Mouse (Mus musculus) forebrain, embryonic 12.5 days (tissue): Measurements from ENCODE around the gene Ica1. TPM values are rescaled to one million over a fixed set of nuclear protein-coding genes. Genes with fewer than 3 reads are reported as not detected.

Experiments used
- ATAC-seq: fragments of 200-750 bp; cut with Nextera tagmentation; 2 replicates; pipeline ENCODE4 v1.8.0; 2017; ENCODE audit warnings: moderate TSS enrichment; ENCODE audit not compliant: low FRiP score
- H3K27ac ChIP-seq: fragments of 300-500 bp; sonication (generic); 2 replicates; pipeline ENCODE4 v1.5.1; 2016; ENCODE audit warnings: mild to moderate bottlenecking
- H3K27me3 ChIP-seq: fragments of 300-500 bp; sonication (generic); 2 replicates; pipeline ENCODE4 v1.6.1; 2016; ENCODE audit warnings: mild to moderate bottlenecking
- H3K36me3 ChIP-seq: fragments of 300-500 bp; sonication (generic); replicated peaks from 2 replicates; pipeline ENCODE4 v1.6.1; 2016; ENCODE audit warnings: mild to moderate bottlenecking
- H3K4me1 ChIP-seq: fragments of 300-500 bp; sonication (generic); 2 replicates; pipeline ENCODE4 v1.6.1; 2016
- H3K4me2 ChIP-seq: fragments of 300-500 bp; sonication (generic); 2 replicates; pipeline ENCODE4 v1.6.1; 2016; ENCODE audit warnings: mild to moderate bottlenecking, moderate library complexity
- H3K4me3 ChIP-seq: fragments of 300-500 bp; sonication (generic); replicated peaks from 2 replicates; pipeline ENCODE4 v1.5.1; 2016; ENCODE audit warnings: mild to moderate bottlenecking
- H3K9ac ChIP-seq: fragments of 300-500 bp; sonication (generic); 2 replicates; pipeline ENCODE4 v1.6.1; 2016; ENCODE audit warnings: mild to moderate bottlenecking
- H3K9me3 ChIP-seq: fragments of 300-500 bp; sonication (generic); 2 replicates; pipeline ENCODE4 v1.6.1; 2016
- WGBS: fragments of 180-500 bp; shearing (Covaris S2); methylation state at CpG from one replicate; pipeline ENCODE4 v1.1.7; 2016; 5-methylcytosine and 5-hydroxymethylcytosine counted together
- polyA plus RNA-seq: library from polyadenylated mRNA; unstranded; fragments of >200 nt; fragmentation: Nextera tagmentation; extraction: Ambion mirVana; gene quantifications from 2 replicates; pipeline ENCODE4 v1.2.1, GENCODE M21; 2016

Ica1 gene
- polyA plus RNA-seq, 1 experiment from 2014 or later, result 16.4 TPM

GRCm38 (mm10) chr6:8668013-8668811 is 110.1 kb downstream of the Ica1 start:
- 58% methylated on average over 6 of the region's 6 CpGs for WGBS
- H3K4me1 ChIP-seq, result 0 out of 2 replicates have a peak, but pooled peaks cover 1% of the 10 kb centered on the region
- H3K27me3 ChIP-seq, result no peaks in the 10 kb centered on the region
- H3K9ac ChIP-seq, result no peak overlapping the region
- no peak for ATAC-seq
- H3K36me3 ChIP-seq, result no peaks in the 10 kb centered on the region
- no peak overlapping the region for H3K4me3 ChIP-seq
- H3K4me2 ChIP-seq, result no peak overlapping the region
- H3K9me3 ChIP-seq, result no peaks in the 10 kb centered on the region
- no peak overlapping the region for H3K27ac ChIP-seq

- H3K4me1 ChIP-seq, result peaks cover 22% of the 10 kb centered on the region
- no peak for ATAC-seq
- H3K9ac ChIP-seq, result no peak overlapping the region
- 91% methylated on average over 5 of the region's 5 CpGs for WGBS
- no peaks in the 10 kb centered on the region for H3K9me3 ChIP-seq
- H3K4me2 ChIP-seq, result no peak overlapping the region
- H3K4me3 ChIP-seq, result no peak overlapping the region
- H3K27ac ChIP-seq, result no peak overlapping the region
- H3K27me3 ChIP-seq, result no peaks in the 10 kb centered on the region
- no peaks in the 10 kb centered on the region for H3K36me3 ChIP-seq
Measured at GRCm38 (mm10) chr6:8665786-8666185, 112.5 kb downstream of the Ica1 start.

- no peak overlapping the region for H3K27ac ChIP-seq
- no peaks in the 10 kb centered on the region for H3K27me3 ChIP-seq
- no peak for ATAC-seq
- no peak overlapping the region for H3K4me2 ChIP-seq
- no peaks in the 10 kb centered on the region for H3K36me3 ChIP-seq
- no peak overlapping the region for H3K9ac ChIP-seq
- no peaks in the 10 kb centered on the region for H3K9me3 ChIP-seq
- peaks cover 24% of the 10 kb centered on the region for H3K4me1 ChIP-seq
- no peak overlapping the region for H3K4me3 ChIP-seq
- WGBS, result 86% methylated on average over 5 of the region's 5 CpGs
Measured at GRCm38 (mm10) chr6:8664956-8665355, 113.3 kb downstream of the Ica1 start.

GRCm38 (mm10) chr6:8663092-8663740 is 115.1 kb downstream of the Ica1 start:
- 42% methylated on average over 3 of the region's 3 CpGs for WGBS
- no peak overlapping the region for H3K4me3 ChIP-seq
- no peak overlapping the region for H3K4me2 ChIP-seq
- ATAC-seq, result no peak
- H3K4me1 ChIP-seq, result peaks cover 32% of the 10 kb centered on the region
- no peak overlapping the region for H3K9ac ChIP-seq
- no peaks in the 10 kb centered on the region for H3K36me3 ChIP-seq
- no peaks in the 10 kb centered on the region for H3K27me3 ChIP-seq
- H3K27ac ChIP-seq, result no peak overlapping the region
- no peaks in the 10 kb centered on the region for H3K9me3 ChIP-seq

- Histone ChIP-seq H3K27ac (no peak overlapping the region; the same call in 1 of the 2 replicates), H3K4me3 (no peak overlapping the region), H3K4me2 (no peak overlapping the region), H3K27me3 (no peaks in the 10 kb centered on the region), H3K36me3 (no peaks in the 10 kb centered on the region), H3K4me1 (peaks cover 32% of the 10 kb centered on the region), H3K9me3 (no peaks in the 10 kb centered on the region), H3K9ac (no peak overlapping the region)
- WGBS, result 23% methylated on average over 4 of the region's 4 CpGs
- ATAC-seq, result no peak
Measured at GRCm38 (mm10) chr6:8661404-8661803, 116.9 kb downstream of the Ica1 start.

GRCm38 (mm10) chr6:8660076-8660475 is 118.2 kb downstream of the Ica1 start:
- 89% methylated on average over 2 of the region's 2 CpGs for WGBS
- Histone ChIP-seq H3K9me3 (no peaks in the 10 kb centered on the region), H3K4me3 (no peak overlapping the region), H3K27ac (no peak overlapping the region), H3K4me2 (no peak overlapping the region), H3K9ac (no peak overlapping the region), H3K36me3 (no peaks in the 10 kb centered on the region), H3K4me1 (peaks cover 32% of the 10 kb centered on the region), H3K27me3 (no peaks in the 10 kb centered on the region)
- ATAC-seq, result no peak

- ATAC-seq, result peak; percentile 82
- Histone ChIP-seq H3K9ac (no peak overlapping the region), H3K27me3 (no peaks in the 10 kb centered on the region), H3K4me3 (no peak overlapping the region), H3K9me3 (no peaks in the 10 kb centered on the region), H3K27ac (no peak overlapping the region), H3K4me1 (peaks cover 32% of the 10 kb centered on the region), H3K36me3 (no peaks in the 10 kb centered on the region), H3K4me2 (peak overlapping the region; percentile 16; the same call in 1 of the 2 replicates)
- 17% methylated on average over 13 of the region's 13 CpGs for WGBS
Measured at GRCm38 (mm10) chr6:8659194-8659959, 118.9 kb downstream of the Ica1 start.

- no peak overlapping the region for H3K27ac ChIP-seq
- no peaks in the 10 kb centered on the region for H3K9me3 ChIP-seq
- no peaks in the 10 kb centered on the region for H3K36me3 ChIP-seq
- 71% methylated on average over 4 of the region's 4 CpGs for WGBS
- no peak for ATAC-seq
- no peaks in the 10 kb centered on the region for H3K27me3 ChIP-seq
- peaks cover 32% of the 10 kb centered on the region for H3K4me1 ChIP-seq
- H3K9ac ChIP-seq, result no peak overlapping the region
- H3K4me3 ChIP-seq, result no peak overlapping the region
- H3K4me2 ChIP-seq, result no peak overlapping the region
Measured at GRCm38 (mm10) chr6:8658431-8658830, 119.9 kb downstream of the Ica1 start.

GRCm38 (mm10) chr6:8657459-8657858 is 120.8 kb downstream of the Ica1 start:
- 80% methylated on average over 3 of the region's 3 CpGs for WGBS
- Histone ChIP-seq H3K4me3 (no peak overlapping the region), H3K27me3 (no peaks in the 10 kb centered on the region), H3K4me1 (peaks cover 24% of the 10 kb centered on the region), H3K9ac (no peak overlapping the region), H3K36me3 (no peaks in the 10 kb centered on the region), H3K9me3 (no peaks in the 10 kb centered on the region), H3K27ac (no peak overlapping the region), H3K4me2 (no peak overlapping the region)
- no peak for ATAC-seq

- Histone ChIP-seq H3K4me3 (no peak overlapping the region), H3K36me3 (no peaks in the 10 kb centered on the region), H3K27ac (no peak overlapping the region), H3K4me1 (peaks cover 8% of the 10 kb centered on the region), H3K9me3 (no peaks in the 10 kb centered on the region), H3K27me3 (no peaks in the 10 kb centered on the region), H3K9ac (no peak overlapping the region), H3K4me2 (no peak overlapping the region)
- WGBS, result 90% methylated on average over 2 of the region's 2 CpGs
- ATAC-seq, result no peak
Measured at GRCm38 (mm10) chr6:8655454-8655853, 122.8 kb downstream of the Ica1 start.

- H3K4me3 ChIP-seq, result no peak overlapping the region
- 90% methylated on average over 7 of the region's 7 CpGs for WGBS
- H3K9me3 ChIP-seq, result no peaks in the 10 kb centered on the region
- no peak for ATAC-seq
- no peak overlapping the region for H3K27ac ChIP-seq
- no peaks in the 10 kb centered on the region for H3K27me3 ChIP-seq
- no peak overlapping the region for H3K9ac ChIP-seq
- H3K4me1 ChIP-seq, result peaks cover 3% of the 10 kb centered on the region; the same call in 1 of the 2 replicates
- no peak overlapping the region for H3K4me2 ChIP-seq
- no peaks in the 10 kb centered on the region for H3K36me3 ChIP-seq
Measured at GRCm38 (mm10) chr6:8650413-8650812, 127.9 kb downstream of the Ica1 start.

GRCm38 (mm10) chr6:8649295-8649865 is 128.9 kb downstream of the Ica1 start:
- Histone ChIP-seq H3K27ac (no peak overlapping the region), H3K4me1 (peaks cover 9% of the 10 kb centered on the region), H3K4me3 (no peak overlapping the region), H3K9ac (no peak overlapping the region), H3K9me3 (no peaks in the 10 kb centered on the region), H3K4me2 (no peak overlapping the region), H3K27me3 (no peaks in the 10 kb centered on the region), H3K36me3 (no peaks in the 10 kb centered on the region)
- ATAC-seq, result no peak
- WGBS, result 57% methylated on average over 4 of the region's 4 CpGs
